Mouse (Mus musculus) limb, embryonic 12.5 days (tissue): ENCODE measurements around the gene Msh5. TPM values are rescaled to one million over a fixed set of nuclear protein-coding genes. Genes with fewer than 3 reads are reported as not detected.

Experiments used
- ATAC-seq: fragments of 200-750 bp; cut with Nextera tagmentation; 2 replicates; pipeline ENCODE4 v1.8.0; 2017; ENCODE audit warnings: low read depth, moderate TSS enrichment; ENCODE audit not compliant: insufficient number of reproducible peaks, insufficient read depth, low FRiP score, low TSS enrichment
- H3K27ac ChIP-seq: fragments of 300-500 bp; sonication (generic); 2 replicates; pipeline ENCODE4 v1.5.1; 2016; ENCODE audit warnings: mild to moderate bottlenecking, moderate library complexity
- H3K27me3 ChIP-seq: fragments of 300-500 bp; sonication (generic); 2 replicates; pipeline ENCODE4 v1.6.1; 2016; ENCODE audit warnings: mild to moderate bottlenecking, moderate library complexity
- H3K36me3 ChIP-seq: fragments of 300-500 bp; sonication (generic); 2 replicates; pipeline ENCODE4 v1.6.1; 2016; ENCODE audit warnings: mild to moderate bottlenecking, moderate library complexity
- H3K4me1 ChIP-seq: fragments of 300-500 bp; sonication (generic); replicated peaks from 2 replicates; pipeline ENCODE4 v1.6.1; 2016
- H3K4me2 ChIP-seq: fragments of 300-500 bp; sonication (generic); 2 replicates; pipeline ENCODE4 v1.6.1; 2016; ENCODE audit warnings: mild to moderate bottlenecking, moderate library complexity
- H3K4me3 ChIP-seq: fragments of 300-500 bp; sonication (generic); replicated peaks from 2 replicates; pipeline ENCODE4 v1.5.1; 2016; ENCODE audit warnings: mild to moderate bottlenecking
- H3K9ac ChIP-seq: fragments of 300-500 bp; sonication (generic); replicated peaks from 2 replicates; pipeline ENCODE4 v1.6.1; 2016; ENCODE audit warnings: mild to moderate bottlenecking, moderate library complexity
- H3K9me3 ChIP-seq: fragments of 300-500 bp; sonication (generic); 2 replicates; pipeline ENCODE4 v1.6.1; 2016; ENCODE audit warnings: mild to moderate bottlenecking, moderate library complexity
- WGBS: fragments of 180-500 bp; shearing (Covaris S2); methylation state at CpG from one replicate; pipeline ENCODE4 v1.1.7; 2016; 5-methylcytosine and 5-hydroxymethylcytosine counted together
- polyA plus RNA-seq: library from polyadenylated mRNA; unstranded; fragments of >200 nt; fragmentation: Nextera tagmentation; extraction: Ambion mirVana; gene quantifications from 2 replicates; pipeline ENCODE4 v1.2.1, GENCODE M21; 2016

The Msh5 gene
- polyA plus RNA-seq, 1 experiment from 2014 or later = 3.4 TPM

DNA sequence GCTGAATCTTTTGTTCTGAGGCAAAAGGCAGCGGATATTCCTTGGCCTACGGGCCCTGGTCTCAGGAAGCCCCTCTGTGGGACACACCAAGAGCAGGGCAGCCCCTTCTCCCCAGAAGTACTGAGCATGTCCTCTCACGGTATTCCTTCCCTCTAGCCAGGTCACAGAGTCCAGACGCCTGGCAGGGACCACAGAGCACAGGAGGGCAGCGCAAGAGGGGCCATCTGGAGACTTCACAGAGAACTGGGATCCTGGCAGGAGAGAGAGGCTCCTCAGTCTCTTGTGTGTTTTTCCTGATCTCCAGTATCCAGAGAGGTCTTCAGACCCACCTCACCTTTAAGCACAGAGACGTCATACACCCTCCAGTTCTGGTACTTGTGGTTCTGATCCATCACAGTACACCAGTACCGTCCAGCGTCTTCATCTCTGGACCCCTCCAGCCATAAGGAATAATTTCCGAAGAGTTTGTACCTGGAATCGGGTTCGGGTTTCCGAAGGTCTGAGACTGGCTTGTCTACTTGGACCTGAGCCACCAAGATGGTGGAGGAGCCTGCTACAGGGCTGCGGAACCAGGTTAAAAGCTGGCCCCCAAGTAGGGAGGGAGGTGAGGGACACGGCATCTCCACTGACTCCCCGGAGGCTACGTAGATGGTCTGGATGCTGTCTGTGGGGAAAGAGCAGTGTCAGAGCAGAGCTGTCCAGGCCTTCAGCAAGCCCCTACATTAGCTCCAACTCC, 36.5 kb upstream of the Msh5 start:
- Histone ChIP-seq H3K9me3 (no peaks in the 10 kb centered on the region), H3K27me3 (peaks cover 15% of the 10 kb centered on the region), H3K4me3 (no peak overlapping the region), H3K4me2 (no peak overlapping the region), H3K9ac (no peak overlapping the region), H3K27ac (no peak overlapping the region), H3K36me3 (no peaks in the 10 kb centered on the region), H3K4me1 (peaks cover 3% of the 10 kb centered on the region; the same call in 1 of the 2 replicates)
- no peak for ATAC-seq
- 79% methylated on average over 16 of the region's 16 CpGs for WGBS

DNA sequence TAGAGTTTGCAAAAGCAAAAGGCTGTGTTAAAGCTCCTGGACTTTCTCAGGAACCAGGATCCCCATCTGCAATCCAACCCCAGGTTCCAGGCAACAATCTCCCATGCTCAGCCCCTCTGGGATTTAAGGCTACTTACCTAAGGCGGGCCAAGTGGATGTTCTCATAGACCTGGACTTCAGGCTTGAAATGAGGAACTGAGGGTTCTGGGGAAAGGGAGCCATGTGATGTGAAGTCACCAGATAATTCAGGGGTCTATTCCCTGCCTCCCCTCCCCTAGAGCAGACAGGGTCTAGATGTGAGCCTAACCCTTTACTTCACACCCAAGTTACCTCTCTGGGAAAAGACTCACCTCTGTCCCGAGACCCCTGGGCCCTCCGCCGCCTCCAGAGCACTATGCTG, 34.2 kb upstream of the Msh5 start:
- no peaks in the 10 kb centered on the region for H3K9me3 ChIP-seq
- no peaks in the 10 kb centered on the region for H3K36me3 ChIP-seq
- WGBS = 85% methylated on average over 4 of the region's 4 CpGs

DNA sequence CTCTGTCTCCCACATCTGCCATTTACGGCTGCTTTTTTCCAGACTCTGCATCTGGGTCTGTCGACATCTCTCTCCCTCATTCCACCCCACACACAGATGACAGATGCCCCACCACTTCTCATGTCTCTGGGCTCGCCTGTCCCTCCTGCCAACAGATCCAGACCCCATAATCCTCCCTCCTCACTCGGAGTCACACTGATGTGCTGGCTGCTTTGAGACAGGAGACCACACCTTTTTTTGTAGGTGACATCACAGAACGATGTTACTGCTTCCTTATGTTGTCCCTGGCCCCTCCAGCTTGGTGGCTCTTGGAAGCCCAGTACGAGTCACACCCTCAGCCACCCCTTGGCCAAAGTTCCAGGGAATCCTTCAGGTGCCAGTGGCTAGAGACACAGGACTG, 33.7 kb upstream of the Msh5 start:
- ATAC-seq = no peak
- WGBS = 38% methylated on average over 6 of the region's 6 CpGs

More for the DNA sequence above, 34.2 kb upstream of the Msh5 start:
- no peak overlapping the region for H3K27ac ChIP-seq
- H3K4me3 ChIP-seq = no peak overlapping the region
- H3K4me1 ChIP-seq = peaks cover 21% of the 10 kb centered on the region
- ATAC-seq = no peak
- no peak overlapping the region for H3K9ac ChIP-seq
- H3K27me3 ChIP-seq = peaks cover 22% of the 10 kb centered on the region
- H3K4me2 ChIP-seq = no peak overlapping the region

DNA sequence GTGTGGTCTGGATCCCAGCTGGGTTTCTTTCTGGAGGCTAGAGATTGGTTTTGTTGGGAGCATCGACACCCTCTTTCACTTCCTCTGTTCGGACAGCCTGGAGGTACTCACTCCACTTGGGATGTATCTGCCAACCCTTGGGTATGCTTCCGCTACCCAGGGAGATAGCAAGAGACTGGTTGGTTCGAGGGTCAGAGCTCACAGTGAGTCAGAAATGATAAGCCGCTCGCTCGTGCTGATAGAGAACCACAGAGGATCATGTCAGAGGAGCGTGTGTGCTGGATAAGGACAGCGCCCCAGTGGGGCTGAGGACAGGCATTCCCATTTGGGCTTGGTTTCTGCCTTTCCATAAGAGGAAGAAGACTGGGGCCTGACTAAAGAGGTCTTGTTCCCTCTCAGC, 33.2 kb upstream of the Msh5 start:
- ATAC-seq = no peak

More for the DNA sequence above, 33.7 kb upstream of the Msh5 start:
- H3K27me3 ChIP-seq = peaks cover 22% of the 10 kb centered on the region
- no peaks in the 10 kb centered on the region for H3K9me3 ChIP-seq
- H3K4me3 ChIP-seq = no peak overlapping the region
- no peak overlapping the region for H3K4me2 ChIP-seq
- H3K9ac ChIP-seq = no peak overlapping the region; the same call in 1 of the 2 replicates
- peaks cover 21% of the 10 kb centered on the region for H3K4me1 ChIP-seq
- H3K27ac ChIP-seq = no peak overlapping the region
- H3K36me3 ChIP-seq = no peaks in the 10 kb centered on the region

DNA sequence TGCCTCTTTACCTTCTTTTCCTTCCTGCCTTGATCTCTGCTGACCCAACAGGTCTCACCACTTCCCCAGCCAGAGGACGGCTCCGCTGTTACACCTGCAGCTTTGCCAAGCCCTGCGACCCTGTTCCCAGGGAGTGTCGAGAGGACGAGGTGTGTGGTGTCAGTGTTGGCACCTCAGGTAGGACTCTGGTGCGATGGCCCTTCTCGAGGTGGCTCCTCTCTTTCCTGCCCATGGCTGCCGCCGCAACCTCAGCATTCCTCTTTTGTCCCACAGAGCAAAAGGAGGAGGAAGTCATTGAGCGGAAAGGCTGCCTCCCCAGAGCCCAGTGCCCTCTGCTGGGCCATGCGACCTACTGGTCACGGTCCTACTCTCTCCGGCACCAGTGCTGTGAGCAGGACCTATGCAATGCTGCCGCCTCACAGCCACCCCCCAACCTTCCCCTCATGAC, 31.3 kb upstream of the Msh5 start, which contains the start of gene Ly6g6d:
Gene Ly6g6d, minus strand, starts transcription at position 280 of the 448 bp plus-strand sequence.
- 9% methylated on average over 14 of the region's 14 CpGs for WGBS
- Histone ChIP-seq H3K27ac (0 out of 2 replicates have a peak within 1 kb of the TSS, but pooled peaks have one; percentile 4), H3K36me3 (no peaks in the 10 kb centered on the region), H3K9me3 (no peaks in the 10 kb centered on the region), H3K27me3 (peaks cover 22% of the 10 kb centered on the region), H3K9ac (peak within 1 kb of the TSS; percentile 27; the same call in 1 of the 2 replicates), H3K4me1 (peaks cover 28% of the 10 kb centered on the region), H3K4me3 (peak within 1 kb of the TSS; percentile 9), H3K4me2 (peak within 1 kb of the TSS; percentile 40)
- 0 out of 2 replicates have a peak, but pooled peaks have one; percentile 29 for ATAC-seq

More for the DNA sequence above, 33.2 kb upstream of the Msh5 start:
- peaks cover 21% of the 10 kb centered on the region for H3K4me1 ChIP-seq
- no peaks in the 10 kb centered on the region for H3K9me3 ChIP-seq
- peaks cover 22% of the 10 kb centered on the region for H3K27me3 ChIP-seq
- no peak overlapping the region for H3K4me3 ChIP-seq
- WGBS = 72% methylated on average over 9 of the region's 9 CpGs
- H3K4me2 ChIP-seq = no peak overlapping the region
- H3K27ac ChIP-seq = no peak overlapping the region
- no peaks in the 10 kb centered on the region for H3K36me3 ChIP-seq
- H3K9ac ChIP-seq = no peak overlapping the region

DNA sequence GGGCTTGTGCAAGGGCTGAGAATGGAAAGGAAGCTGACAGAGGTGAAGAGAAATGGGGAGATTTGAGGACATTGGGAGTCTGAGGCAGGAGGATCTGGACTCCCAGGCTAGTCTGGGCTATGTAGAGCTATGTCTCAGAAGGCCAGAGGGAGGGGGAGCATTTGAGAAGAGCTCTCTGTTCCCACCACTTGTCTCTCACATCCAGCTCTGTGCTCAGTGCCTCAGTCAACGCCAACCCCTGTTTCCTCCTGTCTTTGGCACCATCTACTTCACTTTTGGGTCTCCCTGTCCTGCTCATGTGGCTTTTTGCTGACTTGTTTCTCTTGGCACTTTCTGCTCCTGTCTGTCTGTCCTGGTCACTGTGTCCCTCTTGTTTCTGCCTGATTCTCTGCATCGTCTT, 30.7 kb upstream of the Msh5 start:
- Histone ChIP-seq H3K27me3 (peaks cover 22% of the 10 kb centered on the region), H3K36me3 (no peaks in the 10 kb centered on the region), H3K9me3 (no peaks in the 10 kb centered on the region), H3K9ac (peak overlapping the region; percentile 27; the same call in 1 of the 2 replicates), H3K4me3 (peak overlapping the region; percentile 9; the same call in 1 of the 2 replicates), H3K4me1 (peaks cover 28% of the 10 kb centered on the region), H3K4me2 (peak overlapping the region; percentile 40), H3K27ac (0 out of 2 replicates have a peak overlapping the region, but pooled peaks have one; percentile 4)
- WGBS = 37% methylated on average over 2 of the region's 2 CpGs
- ATAC-seq = no peak

DNA sequence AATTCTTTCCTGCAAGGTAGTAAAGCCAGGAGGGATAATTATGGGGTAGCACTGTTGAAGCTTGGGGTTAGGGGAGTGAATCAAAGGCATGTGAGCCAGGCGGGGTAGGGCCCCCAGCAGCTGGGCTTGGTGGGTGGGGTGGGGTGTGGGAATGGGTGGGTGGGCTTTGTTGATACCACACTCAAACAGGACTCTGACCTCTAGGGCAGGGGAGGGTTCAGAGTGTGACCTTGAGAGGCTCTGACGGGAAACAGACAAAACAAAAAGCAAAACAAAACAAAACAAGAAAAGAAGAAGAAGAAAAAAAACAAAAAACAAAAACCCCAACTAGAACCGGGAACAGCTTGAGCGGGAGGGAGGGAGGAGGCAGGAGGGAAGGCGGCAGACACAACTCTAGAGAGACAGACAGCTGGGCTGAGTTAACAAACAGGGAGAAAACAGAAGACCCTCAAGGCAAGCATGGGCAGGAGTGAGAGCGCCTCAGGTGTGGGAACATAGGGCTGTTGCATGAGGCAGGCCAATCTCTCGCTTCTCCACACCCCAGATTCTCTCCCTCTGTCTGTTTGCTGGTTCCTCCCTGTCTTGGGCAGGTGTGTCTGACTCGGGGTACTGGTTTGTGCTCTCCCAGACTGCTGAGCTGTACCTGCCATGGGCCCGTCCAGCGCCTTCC, 30.1 kb upstream of the Msh5 start, which contains the start of gene Ly6g6e:
Gene Ly6g6e, plus strand, starts transcription at position 396 of the 670 bp plus-strand sequence.
- Histone ChIP-seq H3K9me3 (no peaks in the 10 kb centered on the region), H3K9ac (peak within 1 kb of the TSS; percentile 27; the same call in 1 of the 2 replicates), H3K4me3 (peak within 1 kb of the TSS; percentile 9), H3K4me2 (peak within 1 kb of the TSS; percentile 40), H3K27me3 (peaks cover 22% of the 10 kb centered on the region), H3K27ac (0 out of 2 replicates have a peak within 1 kb of the TSS, but pooled peaks have one; percentile 4), H3K4me1 (peaks cover 28% of the 10 kb centered on the region), H3K36me3 (no peaks in the 10 kb centered on the region)
- no peak for ATAC-seq
- 20% methylated on average over 10 of the region's 10 CpGs for WGBS

DNA sequence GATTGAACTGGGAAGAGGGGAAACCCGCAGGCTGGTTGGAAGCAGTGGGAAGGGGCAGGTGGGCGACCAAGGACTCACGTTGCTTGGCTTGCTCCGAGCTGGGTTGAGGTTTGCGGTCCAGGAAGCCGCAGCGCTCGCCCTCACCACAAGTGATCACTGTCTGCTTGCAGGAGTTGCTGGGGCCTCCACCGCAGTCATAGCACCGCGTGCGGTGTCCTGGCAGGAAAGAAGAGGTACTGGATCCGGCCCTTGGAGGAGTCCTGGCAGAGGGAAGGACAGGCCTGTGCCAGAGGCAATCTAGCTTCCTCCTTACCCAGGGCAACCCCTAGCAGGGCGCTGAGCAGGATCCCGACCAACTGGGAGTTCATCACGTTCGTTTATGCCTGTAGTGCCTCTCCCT, 27.6 kb upstream of the Msh5 start:
- H3K9ac ChIP-seq = 0 out of 2 replicates have a peak overlapping the region, but pooled peaks have one; percentile 23

DNA sequence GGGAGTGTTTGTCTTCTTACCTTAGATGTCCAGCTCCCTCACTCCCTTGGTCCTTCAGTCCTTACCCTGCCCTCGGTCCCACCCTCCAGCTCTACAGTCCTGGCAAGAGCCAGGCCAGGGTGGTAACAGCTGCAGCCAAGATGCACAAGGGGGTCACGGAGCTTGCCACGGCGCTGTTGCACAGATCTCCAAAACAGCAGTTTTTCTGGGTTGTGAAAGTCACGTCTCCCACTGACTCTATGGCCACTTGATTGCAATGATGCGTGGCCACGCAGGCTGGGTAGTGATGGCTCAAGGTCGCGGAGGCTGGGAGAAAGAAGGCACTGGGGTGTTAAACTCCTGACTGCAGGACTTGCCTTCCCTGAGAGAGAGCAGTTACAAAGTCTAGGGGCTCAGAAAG, 24.9 kb upstream of the Msh5 start:
- no peak for ATAC-seq
- WGBS = 76% methylated on average over 9 of the region's 9 CpGs
- Histone ChIP-seq H3K36me3 (no peaks in the 10 kb centered on the region), H3K4me2 (no peak overlapping the region), H3K27ac (no peak overlapping the region), H3K27me3 (peaks cover 30% of the 10 kb centered on the region), H3K4me3 (no peak overlapping the region), H3K9ac (no peak overlapping the region), H3K9me3 (no peaks in the 10 kb centered on the region), H3K4me1 (peaks cover 10% of the 10 kb centered on the region)

More for the DNA sequence above, 27.6 kb upstream of the Msh5 start:
- 36% methylated on average over 17 of the region's 17 CpGs for WGBS
- Histone ChIP-seq H3K4me1 (peaks cover 28% of the 10 kb centered on the region), H3K4me3 (no peak overlapping the region), H3K27ac (no peak overlapping the region), H3K9me3 (no peaks in the 10 kb centered on the region), H3K36me3 (no peaks in the 10 kb centered on the region), H3K27me3 (peaks cover 20% of the 10 kb centered on the region), H3K4me2 (0 out of 2 replicates have a peak overlapping the region, but pooled peaks have one; percentile 10)
- ATAC-seq = no peak

DNA sequence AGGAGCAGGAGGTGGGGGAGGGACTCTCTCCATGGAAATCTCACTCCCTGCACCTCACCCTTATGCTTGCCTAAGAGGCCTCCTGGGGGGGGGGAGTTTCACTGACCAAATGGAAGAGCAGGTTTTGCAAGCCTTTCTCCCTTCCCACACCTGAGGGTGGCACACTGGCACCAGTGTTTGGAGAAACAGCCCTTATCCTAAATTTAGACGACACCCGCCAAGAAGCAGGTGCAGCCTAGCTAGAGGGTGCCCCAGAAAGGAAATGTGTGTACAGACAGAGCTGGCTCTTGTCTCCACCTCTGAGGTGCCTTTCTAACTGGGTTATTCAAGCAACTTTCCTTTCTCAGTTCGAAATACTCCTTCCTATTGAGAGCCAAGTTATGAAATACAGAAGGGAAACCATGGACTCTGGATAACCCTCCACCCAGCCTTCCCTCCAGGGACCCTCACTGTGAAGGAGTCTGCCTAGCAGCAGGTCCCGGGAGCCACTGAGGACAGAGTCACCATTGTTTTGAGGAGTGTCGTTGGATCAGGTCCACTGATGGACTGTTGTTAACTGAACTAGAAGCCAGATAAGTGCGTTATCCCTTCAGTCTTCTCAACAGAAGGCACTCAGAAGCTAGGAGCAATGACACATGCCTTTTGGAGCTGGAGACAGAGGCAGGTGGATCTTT, 24.1 kb upstream of the Msh5 start:
- ATAC-seq = no peak
- no peak overlapping the region for H3K4me2 ChIP-seq
- 58% methylated on average over 6 of the region's 6 CpGs for WGBS
- no peak overlapping the region for H3K4me3 ChIP-seq
- no peaks in the 10 kb centered on the region for H3K9me3 ChIP-seq
- H3K9ac ChIP-seq = no peak overlapping the region
- no peaks in the 10 kb centered on the region for H3K36me3 ChIP-seq
- no peak overlapping the region for H3K27ac ChIP-seq
- H3K27me3 ChIP-seq = peaks cover 37% of the 10 kb centered on the region
- H3K4me1 ChIP-seq = peaks cover 9% of the 10 kb centered on the region
